Mouse (Mus musculus) hindlimb bud, embryonic 11.5 days (tissue): ENCODE results near the gene Vcl.

Experiments
- DNase-seq: peaks from one replicate; pipeline ENCODE4 v3.0.0-alpha.2; 2012; ENCODE audit warnings: low read depth, low spot score; ENCODE audit errors: extremely low spot score

Vcl gene

GRCm38 (mm10) chr14:20999617-21000016, 70.4 kb downstream of the Vcl start:
- no peak for DNase-seq

- no peak for DNase-seq
Observed at GRCm38 (mm10) chr14:21013800-21014334, 84.7 kb downstream of the Vcl start.

GRCm38 (mm10) chr14:21017871-21018270, 88.7 kb downstream of the Vcl start:
- no peak for DNase-seq

- DNase-seq: peak; percentile 16
Observed at GRCm38 (mm10) chr14:21018977-21019376, 89.8 kb downstream of the Vcl start.

GRCm38 (mm10) chr14:21020435-21020834, 91.2 kb downstream of the Vcl start:
- no peak for DNase-seq

- DNase-seq: no peak
Observed at GRCm38 (mm10) chr14:21027542-21027941, 98.3 kb downstream of the Vcl start.

GRCm38 (mm10) chr14:21029025-21029659, 99.9 kb downstream of the Vcl start:
- DNase-seq: no peak

- no peak for DNase-seq
Observed at GRCm38 (mm10) chr14:21031783-21032511, 102.7 kb downstream of the Vcl start.

- DNase-seq: no peak
Observed at GRCm38 (mm10) chr14:21034271-21034670, 105.1 kb downstream of the Vcl start.

- DNase-seq: no peak
Observed at GRCm38 (mm10) chr14:21034791-21035190, 105.6 kb downstream of the Vcl start.

- DNase-seq: no peak
Observed at GRCm38 (mm10) chr14:21039077-21039476, 109.9 kb downstream of the Vcl start.

- DNase-seq: no peak
Observed at GRCm38 (mm10) chr14:21039623-21040022, 110.4 kb downstream of the Vcl start.

GRCm38 (mm10) chr14:21047840-21048239, 118.6 kb downstream of the Vcl start:
- DNase-seq: no peak

GRCm38 (mm10) chr14:21048879-21049278, 119.7 kb downstream of the Vcl start:
- DNase-seq: no peak

- DNase-seq: no peak
Observed at GRCm38 (mm10) chr14:21050734-21051133, 121.5 kb downstream of the Vcl start.

- DNase-seq: no peak
Observed at GRCm38 (mm10) chr14:21051380-21052111, 122.3 kb downstream of the Vcl start.

- peak; percentile 89 for DNase-seq
Observed at GRCm38 (mm10) chr14:21052112-21052780, 123.0 kb downstream of the Vcl start, which contains the start of the genes Ap3m1 and Adk. Gene Ap3m1, minus strand, starts transcription at chr14:21052508. Gene Adk, plus strand, starts transcription at chr14:21052574.

GRCm38 (mm10) chr14:21052781-21053130, 123.6 kb downstream of the Vcl start:
- DNase-seq: peak; percentile 53

GRCm38 (mm10) chr14:21053151-21053550, 124.0 kb downstream of the Vcl start:
- no peak for DNase-seq

GRCm38 (mm10) chr14:21053586-21053985, 124.4 kb downstream of the Vcl start:
- DNase-seq: no peak

- DNase-seq: no peak
Observed at GRCm38 (mm10) chr14:21058972-21059371, 129.8 kb downstream of the Vcl start.
